Mouse (Mus musculus) kidney, postnatal 0 days (tissue): ENCODE measurements at regions not wholly inside any gene's neighbourhood (a gene's known extent, or its start where the extent isn't known, plus 50 kb on each side); places are given as distances from the start of the nearest gene placed in this dataset.

ENCODE experiments used
- ATAC-seq: fragments of 200-750 bp; cut with Nextera tagmentation; replicated peaks from 2 replicates; pipeline ENCODE4 v1.8.0; 2017; ENCODE audit warnings: low read depth, moderate number of reproducible peaks, moderate TSS enrichment, moderate library complexity; ENCODE audit not compliant: low FRiP score
- DNase-seq: peaks from one replicate; pipeline ENCODE4 v3.0.0-alpha.2; 2016; ENCODE audit warnings: low spot score
- H3K27ac ChIP-seq: fragments of 300-500 bp; sonication (generic); 2 replicates; pipeline ENCODE4 v1.5.1; 2014; ENCODE audit warnings: mild to moderate bottlenecking
- H3K27me3 ChIP-seq: fragments of 300-500 bp; sonication (generic); 2 replicates; pipeline ENCODE4 v1.6.1; 2014; ENCODE audit warnings: low read length, mixed read lengths; ENCODE audit not compliant: insufficient read depth
- H3K36me3 ChIP-seq: fragments of 300-500 bp; sonication (generic); 2 replicates; pipeline ENCODE4 v1.6.1; 2014; ENCODE audit warnings: low read length, mixed read lengths; ENCODE audit not compliant: insufficient read depth
- H3K4me1 ChIP-seq: fragments of 300-500 bp; sonication (generic); replicated peaks from 2 replicates; pipeline ENCODE4 v1.6.1; 2014; ENCODE audit warnings: antibody characterized with exemption, low read length, mixed read lengths; ENCODE audit not compliant: insufficient read depth
- H3K4me2 ChIP-seq: fragments of 300-500 bp; sonication (generic); 2 replicates; pipeline ENCODE4 v1.6.1; 2014; ENCODE audit warnings: mild to moderate bottlenecking, low read length, moderate library complexity, mixed read lengths
- H3K4me3 ChIP-seq: fragments of 300-500 bp; sonication (generic); replicated peaks from 2 replicates; pipeline ENCODE4 v1.5.1; 2014; ENCODE audit warnings: low read depth, low read length
- H3K9ac ChIP-seq: fragments of 300-500 bp; sonication (generic); 2 replicates; pipeline ENCODE4 v1.6.1; 2014; ENCODE audit warnings: low read depth, low read length
- H3K9me3 ChIP-seq: fragments of 300-500 bp; sonication (generic); replicated peaks from 2 replicates; pipeline ENCODE4 v1.6.1; 2016; ENCODE audit warnings: low read length, inconsistent platforms, mixed read lengths
- CTCF ChIP-seq: IDR thresholded peaks from 2 replicates; pipeline ENCODE4 v1.5.1; 2016; ENCODE audit warnings: antibody characterized with exemption, low read depth, mild to moderate bottlenecking, moderate library complexity
- WGBS: fragments of 180-500 bp; shearing (Covaris S2); extraction: QIAGEN DNeasy Blood & Tissue Kit; methylation state at CpG from one replicate; pipeline ENCODE4 v1.1.7; 2014; 5-methylcytosine and 5-hydroxymethylcytosine counted together

DNA sequence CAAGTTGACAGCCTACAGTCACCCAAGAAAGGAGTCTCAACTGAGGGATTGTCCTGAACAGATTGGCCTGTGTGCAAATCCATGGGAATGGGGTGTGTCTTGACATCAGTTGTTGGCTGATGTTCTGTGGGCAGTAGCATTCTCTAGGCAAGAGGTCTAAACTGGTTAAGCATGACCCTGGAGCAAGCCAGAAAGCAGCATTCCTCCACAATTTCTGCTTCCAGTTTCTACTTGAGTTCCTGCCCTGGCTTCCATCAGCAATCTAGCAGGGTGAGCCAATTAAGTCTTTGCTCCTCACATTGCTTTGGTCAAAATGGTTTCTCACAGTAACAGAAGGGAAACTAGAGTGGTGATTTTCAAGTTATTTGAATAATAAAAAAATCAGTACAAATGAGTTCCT lies 177.8 kb upstream of the Bcl6 start:
- Histone ChIP-seq H3K9me3 (no peaks in the 10 kb centered on the region), H3K4me1 (0 out of 2 replicates have a peak, but pooled peaks cover 8% of the 10 kb centered on the region), H3K27ac (no peak overlapping the region), H3K4me2 (no peak overlapping the region), H3K27me3 (no peaks in the 10 kb centered on the region), H3K4me3 (no peak overlapping the region), H3K36me3 (no peaks in the 10 kb centered on the region), H3K9ac (no peak overlapping the region)
- DNase-seq (no peak), ATAC-seq (no peak)
- TF ChIP-seq CTCF = no peak

DNA sequence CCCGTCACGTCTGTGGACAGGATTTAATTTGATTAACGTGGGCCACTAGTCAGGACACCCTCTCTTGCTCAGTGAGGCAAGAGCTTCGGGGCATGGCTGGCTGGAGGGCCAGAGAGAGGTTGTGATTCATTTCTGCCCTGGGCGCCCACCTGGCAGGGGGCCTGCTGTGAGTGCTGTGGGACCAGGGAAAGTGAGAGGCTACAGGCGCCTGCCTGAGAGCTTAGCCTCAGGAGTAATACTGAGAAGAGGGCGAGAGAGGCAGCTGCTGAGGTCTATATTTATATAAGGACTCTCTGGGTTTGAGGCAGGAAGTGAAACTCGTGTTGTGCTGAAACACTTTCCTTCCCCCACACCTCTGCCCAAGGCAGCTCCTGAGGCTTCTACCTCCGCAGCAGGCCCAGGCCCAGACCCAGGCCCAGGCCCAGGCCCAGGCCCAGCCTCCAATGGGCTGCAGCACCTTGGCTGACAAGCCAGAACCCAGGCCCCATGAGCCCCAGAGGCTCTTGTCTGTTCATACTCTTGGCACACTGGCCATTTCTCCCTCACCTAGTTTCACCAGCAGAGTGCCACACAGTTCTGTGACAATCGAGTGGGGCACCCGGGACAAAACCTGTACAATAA lies 176.9 kb upstream of the Bcl6 start:
- ATAC-seq = peak; percentile 63
- TF ChIP-seq CTCF = no peak
- Histone ChIP-seq H3K4me2 (no peak overlapping the region), H3K36me3 (no peaks in the 10 kb centered on the region), H3K9ac (no peak overlapping the region), H3K27ac (no peak overlapping the region), H3K9me3 (no peaks in the 10 kb centered on the region), H3K4me1 (0 out of 2 replicates have a peak, but pooled peaks cover 8% of the 10 kb centered on the region), H3K27me3 (no peaks in the 10 kb centered on the region), H3K4me3 (no peak overlapping the region)
- peak; percentile 42 for DNase-seq
- 41% methylated on average over 11 of the region's 11 CpGs for WGBS

DNA sequence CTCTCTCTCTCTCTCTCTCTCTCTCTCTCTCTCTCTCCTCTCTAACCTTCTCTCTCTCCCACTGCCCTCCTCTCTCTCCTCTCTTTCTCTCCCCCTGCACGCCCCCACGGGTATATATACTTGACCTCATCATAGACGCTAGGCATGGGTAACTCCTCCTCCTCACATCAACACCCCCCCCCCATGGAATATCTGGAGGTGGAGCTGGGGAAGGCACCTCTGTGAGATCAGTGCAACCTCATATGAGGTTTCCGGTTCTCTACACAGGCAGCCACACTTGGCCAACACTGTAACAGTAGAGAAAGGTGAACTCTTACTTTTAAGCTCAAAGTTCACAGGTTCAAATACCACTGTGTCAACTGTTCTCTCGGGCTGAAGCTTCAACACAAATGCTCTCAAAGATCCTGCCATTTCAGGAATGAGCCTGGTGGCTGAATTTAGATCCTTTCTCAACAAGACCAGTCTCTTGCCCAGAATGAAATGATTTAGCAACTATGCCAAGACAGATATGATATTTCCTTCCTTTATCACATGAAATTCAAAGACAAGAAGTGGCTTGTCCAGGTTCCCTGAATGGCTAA lies 172.1 kb upstream of the Bcl6 start:
- 63% methylated on average over 5 of the region's 5 CpGs for WGBS
- no peak for TF ChIP-seq CTCF
- DNase-seq (no peak), ATAC-seq (no peak)
- H3K27ac ChIP-seq = no peak overlapping the region
- H3K4me1 ChIP-seq = 0 out of 2 replicates have a peak, but pooled peaks cover 7% of the 10 kb centered on the region
- H3K9ac ChIP-seq = no peak overlapping the region
- no peaks in the 10 kb centered on the region for H3K36me3 ChIP-seq
- no peak overlapping the region for H3K4me2 ChIP-seq
- H3K9me3 ChIP-seq = no peaks in the 10 kb centered on the region
- no peaks in the 10 kb centered on the region for H3K27me3 ChIP-seq
- H3K4me3 ChIP-seq = no peak overlapping the region

DNA sequence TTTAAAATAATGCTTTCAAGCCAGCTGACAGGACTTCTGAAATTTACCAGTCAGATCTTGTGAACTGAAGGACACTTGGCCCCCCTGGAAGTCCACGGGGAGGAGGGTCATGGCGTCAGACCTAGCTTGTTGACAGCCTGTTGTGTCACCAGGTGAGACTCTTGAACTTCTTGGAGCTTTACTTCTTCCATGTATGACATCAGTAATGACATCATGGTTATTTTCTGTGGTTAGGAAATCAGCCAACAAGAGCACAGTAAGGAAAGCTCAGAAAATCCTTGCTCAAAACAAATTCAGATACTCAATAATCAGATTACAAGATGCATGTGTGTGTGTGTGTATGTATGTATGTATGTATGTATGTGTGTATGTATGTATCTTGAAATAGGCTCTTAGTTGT lies 170.7 kb upstream of the Bcl6 start:
- H3K27me3 ChIP-seq = no peaks in the 10 kb centered on the region
- TF ChIP-seq CTCF = no peak
- DNase-seq = no peak
- no peak for ATAC-seq
- no peak overlapping the region for H3K4me3 ChIP-seq
- 74% methylated on average over 2 of the region's 2 CpGs for WGBS
- no peaks in the 10 kb centered on the region for H3K4me1 ChIP-seq
- no peak overlapping the region for H3K27ac ChIP-seq
- H3K9ac ChIP-seq = no peak overlapping the region
- no peaks in the 10 kb centered on the region for H3K9me3 ChIP-seq
- H3K36me3 ChIP-seq = no peaks in the 10 kb centered on the region
- no peak overlapping the region for H3K4me2 ChIP-seq

DNA sequence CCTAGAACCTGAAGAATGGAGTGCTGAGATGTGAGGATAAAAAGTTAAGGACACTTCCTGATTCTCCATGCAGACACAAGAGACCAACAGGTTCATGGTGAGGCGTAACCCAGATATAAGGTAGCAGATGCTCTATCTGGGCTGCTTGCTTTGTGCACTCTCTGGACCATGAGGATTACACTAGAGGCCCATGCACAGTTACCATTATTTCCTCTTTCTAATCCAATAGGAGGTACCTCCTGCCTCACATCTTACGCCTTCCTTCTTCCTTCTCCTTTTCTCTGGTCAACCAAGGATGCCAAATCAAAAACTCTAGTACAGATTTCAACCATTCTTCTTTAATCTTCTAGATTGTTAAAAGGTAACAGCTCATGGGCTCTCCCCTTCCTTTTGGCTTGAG lies 169.1 kb upstream of the Bcl6 start:
- 97% methylated on average over 2 of the region's 2 CpGs for WGBS
- ATAC-seq (no peak), DNase-seq (no peak)
- Histone ChIP-seq H3K9me3 (no peaks in the 10 kb centered on the region), H3K9ac (no peak overlapping the region), H3K4me3 (no peak overlapping the region), H3K27ac (no peak overlapping the region), H3K27me3 (no peaks in the 10 kb centered on the region), H3K36me3 (no peaks in the 10 kb centered on the region), H3K4me2 (no peak overlapping the region), H3K4me1 (no peaks in the 10 kb centered on the region)
- TF ChIP-seq CTCF = no peak

- no peaks in the 10 kb centered on the region for H3K27me3 ChIP-seq
- ATAC-seq = no peak
- H3K9me3 ChIP-seq = no peaks in the 10 kb centered on the region
- H3K4me1 ChIP-seq = no peaks in the 10 kb centered on the region
- H3K4me3 ChIP-seq = no peak overlapping the region
- no peak for DNase-seq
- H3K27ac ChIP-seq = no peak overlapping the region
- H3K9ac ChIP-seq = no peak overlapping the region
- no peaks in the 10 kb centered on the region for H3K36me3 ChIP-seq
- no peak overlapping the region for H3K4me2 ChIP-seq
- WGBS = 63% methylated on average over 6 of the region's 6 CpGs
- TF ChIP-seq CTCF = no peak
These were observed 168.2 kb upstream of the Bcl6 start for GRCm38 (mm10) chr16:24156729-24157430.
